Mouse (Mus musculus) forebrain, embryonic 16.5 days (tissue): ENCODE measurements around the gene Rnf135. TPM values are rescaled to one million over a fixed set of nuclear protein-coding genes. Genes with fewer than 3 reads are reported as not detected.
A peak's percentile ranks its signal among the peaks of the same experiment; 100 is the strongest.

Experiments
- ATAC-seq: fragments of 200-750 bp; cut with Nextera tagmentation; 2 replicates; pipeline ENCODE4 v1.8.0; 2017; ENCODE audit warnings: mild to moderate bottlenecking, moderate library complexity
- H3K27ac ChIP-seq: fragments of 300-500 bp; sonication (generic); 2 replicates; pipeline ENCODE4 v1.5.1; 2014; ENCODE audit warnings: low read length, control low read depth
- H3K27me3 ChIP-seq: fragments of 300-500 bp; sonication (generic); replicated peaks from 2 replicates; pipeline ENCODE4 v1.6.1; 2014; ENCODE audit warnings: low read length; ENCODE audit not compliant: control insufficient read depth, insufficient read depth
- H3K36me3 ChIP-seq: fragments of 300-500 bp; sonication (generic); 2 replicates; pipeline ENCODE4 v1.6.1; 2014; ENCODE audit not compliant: control insufficient read depth, insufficient read depth
- H3K4me1 ChIP-seq: fragments of 300-500 bp; sonication (generic); replicated peaks from 2 replicates; pipeline ENCODE4 v1.6.1; 2014; ENCODE audit warnings: low read length; ENCODE audit not compliant: control insufficient read depth, insufficient read depth
- H3K4me2 ChIP-seq: fragments of 300-500 bp; sonication (generic); 2 replicates; pipeline ENCODE4 v1.6.1; 2014; ENCODE audit warnings: mild to moderate bottlenecking, low read length, control low read depth
- H3K4me3 ChIP-seq: fragments of 300-500 bp; sonication (generic); replicated peaks from 2 replicates; pipeline ENCODE4 v1.5.1; 2014; ENCODE audit warnings: mild to moderate bottlenecking, low read length, control low read depth
- H3K9ac ChIP-seq: fragments of 300-500 bp; sonication (generic); replicated peaks from 2 replicates; pipeline ENCODE4 v1.6.1; 2014; ENCODE audit warnings: low read depth, low read length, control low read depth
- H3K9me3 ChIP-seq: fragments of 300-500 bp; sonication (generic); 2 replicates; pipeline ENCODE4 v1.6.1; 2016; ENCODE audit warnings: low read length; ENCODE audit not compliant: control insufficient read depth
- WGBS: fragments of 180-500 bp; shearing (Covaris S2); extraction: QIAGEN DNeasy Blood & Tissue Kit; methylation state at CpG from one replicate; pipeline ENCODE4 v1.1.7; 2014; 5-methylcytosine and 5-hydroxymethylcytosine counted together
- polyA plus RNA-seq: library from polyadenylated mRNA; unstranded; fragments of >200 nt; fragmentation: Nextera tagmentation; extraction: Ambion mirVana; gene quantifications from 2 replicates; pipeline ENCODE4 v1.2.1, GENCODE M21; 2015

Rnf135 gene
- 3.1 and 3.4 TPM in 2 replicates for polyA plus RNA-seq

- ATAC-seq = peak; percentile 55; the same call in 1 of the 2 replicates
- Histone ChIP-seq H3K4me3 (peak within 1 kb of the TSS; percentile 48), H3K27me3 (no peaks in the 10 kb centered on the region), H3K9me3 (no peaks in the 10 kb centered on the region), H3K9ac (peak within 1 kb of the TSS; percentile 49), H3K27ac (no peak within 1 kb of the TSS), H3K4me2 (peak within 1 kb of the TSS; percentile 67), H3K4me1 (no peaks in the 10 kb centered on the region), H3K36me3 (no peaks in the 10 kb centered on the region)
- WGBS = under 1% methylated on average over 33 of the region's 33 CpGs
Measured at GRCm38 (mm10) chr11:80183705-80184255, at the start of gene Rnf135. TSS of gene Rnf135 (plus strand) at chr11:80183851.

GRCm38 (mm10) chr11:80134744-80135143 lies 48.9 kb upstream of the Rnf135 start:
- no peak for ATAC-seq
- Histone ChIP-seq H3K36me3 (peaks cover 3% of the 10 kb centered on the region; the same call in 1 of the 2 replicates), H3K4me3 (no peak overlapping the region), H3K27me3 (no peaks in the 10 kb centered on the region), H3K27ac (peak overlapping the region; percentile 8; the same call in 1 of the 2 replicates), H3K9ac (no peak overlapping the region), H3K4me1 (no peaks in the 10 kb centered on the region), H3K4me2 (no peak overlapping the region), H3K9me3 (no peaks in the 10 kb centered on the region)
- 55% methylated on average over 4 of the region's 4 CpGs for WGBS

GRCm38 (mm10) chr11:80135954-80136683 lies 47.5 kb upstream of the Rnf135 start:
- ATAC-seq = no peak
- peaks cover 3% of the 10 kb centered on the region; the same call in 1 of the 2 replicates for H3K36me3 ChIP-seq
- H3K27ac ChIP-seq = no peak overlapping the region
- no peaks in the 10 kb centered on the region for H3K9me3 ChIP-seq
- 82% methylated on average over 11 of the region's 11 CpGs for WGBS
- H3K4me3 ChIP-seq = no peak overlapping the region
- H3K27me3 ChIP-seq = no peaks in the 10 kb centered on the region
- no peak overlapping the region for H3K4me2 ChIP-seq
- no peak overlapping the region for H3K9ac ChIP-seq
- H3K4me1 ChIP-seq = peaks cover 3% of the 10 kb centered on the region; the same call in 1 of the 2 replicates

- Histone ChIP-seq H3K9me3 (no peaks in the 10 kb centered on the region), H3K36me3 (peaks cover 3% of the 10 kb centered on the region; the same call in 1 of the 2 replicates), H3K4me3 (no peak overlapping the region), H3K4me2 (no peak overlapping the region), H3K9ac (no peak overlapping the region), H3K27ac (no peak overlapping the region), H3K27me3 (no peaks in the 10 kb centered on the region), H3K4me1 (peaks cover 6% of the 10 kb centered on the region; the same call in 1 of the 2 replicates)
- ATAC-seq = no peak
- 88% methylated on average over 13 of the region's 13 CpGs for WGBS
Measured at GRCm38 (mm10) chr11:80136786-80137185, 46.9 kb upstream of the Rnf135 start.

GRCm38 (mm10) chr11:80137773-80138172 lies 45.9 kb upstream of the Rnf135 start:
- H3K27me3 ChIP-seq = no peaks in the 10 kb centered on the region
- ATAC-seq = no peak
- 90% methylated on average over 5 of the region's 5 CpGs for WGBS
- no peak overlapping the region for H3K4me3 ChIP-seq
- H3K9me3 ChIP-seq = no peaks in the 10 kb centered on the region
- no peaks in the 10 kb centered on the region for H3K36me3 ChIP-seq
- peaks cover 9% of the 10 kb centered on the region; the same call in 1 of the 2 replicates for H3K4me1 ChIP-seq
- H3K27ac ChIP-seq = no peak overlapping the region
- no peak overlapping the region for H3K4me2 ChIP-seq
- H3K9ac ChIP-seq = no peak overlapping the region

DNA sequence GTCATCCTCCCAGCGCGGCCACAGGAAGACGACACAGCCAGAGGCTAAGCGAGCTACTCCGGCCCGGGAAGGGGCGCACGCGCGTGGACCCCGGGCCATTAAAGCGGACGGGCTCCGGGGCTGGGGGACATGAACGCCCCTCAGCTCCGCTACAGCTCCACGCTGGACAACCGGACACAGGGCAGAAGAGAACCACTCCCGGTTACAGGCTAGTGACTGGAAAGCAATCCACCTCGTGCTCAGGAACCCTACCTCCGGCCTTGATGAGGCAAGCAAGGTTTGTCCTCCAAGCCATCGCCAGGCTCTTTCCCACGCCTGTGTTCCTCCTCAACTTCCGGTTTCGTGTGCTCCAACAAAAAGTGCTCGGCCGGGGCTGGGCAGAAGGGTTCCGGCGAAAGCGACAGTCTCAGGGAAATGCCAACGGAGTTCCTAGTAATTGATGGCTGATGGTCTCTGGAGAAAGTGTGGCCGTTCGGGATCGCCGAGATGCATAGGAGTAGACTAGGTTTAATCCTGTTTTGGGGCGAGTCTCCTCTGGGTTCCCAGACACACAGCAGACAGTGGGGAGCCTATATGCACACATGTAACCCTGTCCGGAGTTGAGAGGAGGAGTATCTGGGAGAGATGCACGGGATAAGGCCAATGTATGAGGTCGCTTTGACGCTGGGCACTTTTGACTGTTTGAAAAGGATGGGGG lies 41.7 kb upstream of the Rnf135 start, which contains the start of gene Tefm:
TSS of gene Tefm (minus strand) at position 351 of the 697 bp plus-strand sequence.
- peak within 1 kb of the TSS; percentile 68 for H3K4me2 ChIP-seq
- under 1% methylated on average over 40 of the region's 40 CpGs for WGBS
- H3K4me3 ChIP-seq = peak within 1 kb of the TSS; percentile 71
- no peaks in the 10 kb centered on the region for H3K9me3 ChIP-seq
- H3K9ac ChIP-seq = peak within 1 kb of the TSS; percentile 82
- peak; percentile 96 for ATAC-seq
- no peaks in the 10 kb centered on the region for H3K27me3 ChIP-seq
- H3K4me1 ChIP-seq = peaks cover 12% of the 10 kb centered on the region; the same call in 1 of the 2 replicates
- peak within 1 kb of the TSS; percentile 72 for H3K27ac ChIP-seq
- no peaks in the 10 kb centered on the region for H3K36me3 ChIP-seq

GRCm38 (mm10) chr11:80142872-80143271 lies 40.8 kb upstream of the Rnf135 start:
- no peaks in the 10 kb centered on the region for H3K27me3 ChIP-seq
- no peak overlapping the region for H3K27ac ChIP-seq
- peaks cover 12% of the 10 kb centered on the region; the same call in 1 of the 2 replicates for H3K4me1 ChIP-seq
- no peak overlapping the region for H3K9ac ChIP-seq
- H3K4me2 ChIP-seq = peak overlapping the region; percentile 68
- no peaks in the 10 kb centered on the region for H3K36me3 ChIP-seq
- ATAC-seq = no peak
- WGBS = 39% methylated on average over 8 of the region's 8 CpGs
- H3K9me3 ChIP-seq = no peaks in the 10 kb centered on the region
- no peak overlapping the region; the same call in 1 of the 2 replicates for H3K4me3 ChIP-seq

DNA sequence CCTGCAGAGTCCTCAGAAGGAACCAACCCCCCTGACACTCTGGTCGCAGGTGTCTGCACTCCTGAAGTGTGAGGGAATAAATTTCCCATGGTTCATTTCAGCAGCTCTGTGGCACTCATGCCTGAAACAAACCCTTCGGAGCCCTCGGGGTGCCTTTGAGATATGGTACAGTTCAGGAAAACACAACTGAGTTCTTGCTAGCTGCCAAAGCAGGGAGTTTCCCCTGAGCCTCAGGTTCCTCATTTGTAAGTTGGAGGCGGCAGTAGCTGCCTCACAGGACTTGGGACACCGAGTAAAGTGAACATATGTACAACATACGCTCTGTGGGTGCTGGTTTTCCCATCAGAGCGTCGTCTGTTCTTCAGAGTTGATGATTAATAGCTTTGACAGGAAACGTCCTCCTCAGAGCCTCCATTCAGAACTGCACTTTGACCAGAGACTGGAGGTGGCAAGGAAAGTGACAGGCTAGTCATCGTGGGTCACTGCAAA lies 37.8 kb upstream of the Rnf135 start:
- Histone ChIP-seq H3K9ac (no peak overlapping the region), H3K27me3 (no peaks in the 10 kb centered on the region), H3K9me3 (no peaks in the 10 kb centered on the region), H3K4me2 (no peak overlapping the region), H3K27ac (no peak overlapping the region), H3K4me1 (peaks cover 11% of the 10 kb centered on the region; the same call in 1 of the 2 replicates), H3K36me3 (no peaks in the 10 kb centered on the region), H3K4me3 (no peak overlapping the region)
- 75% methylated on average over 10 of the region's 10 CpGs for WGBS
- no peak for ATAC-seq

- WGBS = 80% methylated on average over 6 of the region's 6 CpGs
- H3K27me3 ChIP-seq = 0 out of 2 replicates have a peak, but pooled peaks cover 4% of the 10 kb centered on the region
- no peaks in the 10 kb centered on the region for H3K36me3 ChIP-seq
- H3K4me3 ChIP-seq = no peak overlapping the region
- ATAC-seq = no peak
- H3K27ac ChIP-seq = no peak overlapping the region
- no peaks in the 10 kb centered on the region for H3K9me3 ChIP-seq
- no peak overlapping the region for H3K9ac ChIP-seq
- H3K4me2 ChIP-seq = no peak overlapping the region
- peaks cover 3% of the 10 kb centered on the region; the same call in 1 of the 2 replicates for H3K4me1 ChIP-seq
Measured at GRCm38 (mm10) chr11:80147748-80148147, 35.9 kb upstream of the Rnf135 start.
